Mouse (Mus musculus) stomach, postnatal 0 days (tissue): ENCODE measurements around the gene Ccdc86. TPM values are rescaled to one million over a fixed set of nuclear protein-coding genes. Genes with fewer than 3 reads are reported as not detected.

ENCODE experiments used
- ATAC-seq: fragments of 200-750 bp; cut with Nextera tagmentation; 2 replicates; pipeline ENCODE4 v1.8.0; 2017; ENCODE audit not compliant: low FRiP score, low TSS enrichment
- DNase-seq: peaks from one replicate; pipeline ENCODE4 v3.0.0-alpha.2; 2016; ENCODE audit warnings: low spot score
- H3K27ac ChIP-seq: fragments of 300-500 bp; sonication (generic); replicated peaks from 2 replicates; pipeline ENCODE4 v1.5.1; 2014; ENCODE audit warnings: mild to moderate bottlenecking, control low read depth
- H3K27me3 ChIP-seq: fragments of 300-500 bp; sonication (generic); 2 replicates; pipeline ENCODE4 v1.6.1; 2014; ENCODE audit warnings: low read length; ENCODE audit not compliant: control insufficient read depth, insufficient read depth
- H3K36me3 ChIP-seq: fragments of 300-500 bp; sonication (generic); 2 replicates; pipeline ENCODE4 v1.6.1; 2014; ENCODE audit warnings: low read length, mixed read lengths; ENCODE audit not compliant: control insufficient read depth, insufficient read depth
- H3K4me1 ChIP-seq: fragments of 300-500 bp; sonication (generic); replicated peaks from 2 replicates; pipeline ENCODE4 v1.6.1; 2014; ENCODE audit warnings: antibody characterized with exemption; ENCODE audit not compliant: control insufficient read depth, insufficient read depth
- H3K4me2 ChIP-seq: fragments of 300-500 bp; sonication (generic); replicated peaks from 2 replicates; pipeline ENCODE4 v1.6.1; 2014; ENCODE audit warnings: low read depth, mild to moderate bottlenecking, control low read depth, moderate library complexity
- H3K4me3 ChIP-seq: fragments of 300-500 bp; sonication (generic); 2 replicates; pipeline ENCODE4 v1.5.1; 2014; ENCODE audit warnings: low read depth, low read length, control low read depth
- H3K9ac ChIP-seq: fragments of 300-500 bp; sonication (generic); 2 replicates; pipeline ENCODE4 v1.6.1; 2014; ENCODE audit warnings: mild to moderate bottlenecking, low read length, control low read depth, mixed read lengths
- H3K9me3 ChIP-seq: fragments of 300-500 bp; sonication (generic); 2 replicates; pipeline ENCODE4 v1.6.1; 2016; ENCODE audit warnings: low read length; ENCODE audit not compliant: control insufficient read depth
- CTCF ChIP-seq: IDR thresholded peaks from 2 replicates; pipeline ENCODE4 v1.5.1; 2016; ENCODE audit warnings: antibody characterized with exemption, low read depth, mild to moderate bottlenecking, moderate library complexity
- EP300 ChIP-seq: optimal IDR thresholded peaks from 2 replicates; pipeline ENCODE3; 2016; ENCODE audit warnings: antibody characterized with exemption
- WGBS: fragments of 180-500 bp; shearing (Covaris S2); extraction: QIAGEN DNeasy Blood & Tissue Kit; methylation state at CpG from one replicate; pipeline ENCODE4 v1.1.7; 2014; 5-methylcytosine and 5-hydroxymethylcytosine counted together
- polyA plus RNA-seq: library from polyadenylated mRNA; unstranded; fragments of >200 nt; fragmentation: Nextera tagmentation; extraction: Ambion mirVana; gene quantifications from 2 replicates; pipeline ENCODE4 v1.2.1, GENCODE M21; 2015

The Ccdc86 gene
- polyA plus RNA-seq, 1 experiment from 2014 or later = 13.9 TPM

- H3K9ac ChIP-seq = peak overlapping the region; percentile 84
- no peaks in the 10 kb centered on the region; the same call in 1 of the 2 replicates for H3K4me1 ChIP-seq
- H3K9me3 ChIP-seq = no peaks in the 10 kb centered on the region
- no peaks in the 10 kb centered on the region for H3K27me3 ChIP-seq
- 79% methylated on average over 5 of the region's 5 CpGs for whole genome bisulfite sequencing
- TF ChIP-seq CTCF (no peak), EP300 (no peak)
- H3K4me2 ChIP-seq = peak overlapping the region; percentile 99
- no peak for DNase-seq
- H3K4me3 ChIP-seq = peak overlapping the region; percentile 61
- no peak for ATAC-seq
- no peak overlapping the region for H3K27ac ChIP-seq
- peaks cover 8% of the 10 kb centered on the region; the same call in 1 of the 2 replicates for H3K36me3 ChIP-seq
Observed at GRCm38 (mm10) chr19:10947219-10947618, 1.8 kb downstream of the Ccdc86 start.

GRCm38 (mm10) chr19:10946506-10946905 lies 2.6 kb downstream of the Ccdc86 start:
- no peaks in the 10 kb centered on the region for H3K27me3 ChIP-seq
- TF ChIP-seq CTCF (no peak), EP300 (no peak)
- H3K4me1 ChIP-seq = no peaks in the 10 kb centered on the region; the same call in 1 of the 2 replicates
- ATAC-seq (no peak), DNase-seq (no peak)
- H3K27ac ChIP-seq = no peak overlapping the region
- peaks cover 8% of the 10 kb centered on the region; the same call in 1 of the 2 replicates for H3K36me3 ChIP-seq
- no peaks in the 10 kb centered on the region for H3K9me3 ChIP-seq
- WGBS = 84% methylated on average over 3 of the region's 3 CpGs
- no peak overlapping the region for H3K4me2 ChIP-seq
- peak overlapping the region; percentile 27; the same call in 1 of the 2 replicates for H3K9ac ChIP-seq
- H3K4me3 ChIP-seq = no peak overlapping the region

GRCm38 (mm10) chr19:10943955-10944354 lies 5.1 kb downstream of the Ccdc86 start:
- Histone ChIP-seq H3K4me3 (no peak overlapping the region), H3K27ac (no peak overlapping the region), H3K4me2 (no peak overlapping the region), H3K4me1 (peaks cover 3% of the 10 kb centered on the region), H3K9me3 (no peaks in the 10 kb centered on the region), H3K36me3 (peaks cover 8% of the 10 kb centered on the region; the same call in 1 of the 2 replicates), H3K27me3 (no peaks in the 10 kb centered on the region), H3K9ac (no peak overlapping the region)
- TF ChIP-seq EP300 (no peak), CTCF (no peak)
- no peak for DNase-seq
- 74% methylated on average over 3 of the region's 3 CpGs for WGBS
- no peak for ATAC-seq

- TF ChIP-seq EP300 = no peak
- no peak for TF ChIP-seq CTCF
- no peak overlapping the region for H3K27ac ChIP-seq
- peak overlapping the region; percentile 55 for H3K4me2 ChIP-seq
- 8% methylated on average over 40 of the region's 40 CpGs for WGBS
- DNase-seq (peak; percentile 30), ATAC-seq (peak; percentile 48)
- H3K36me3 ChIP-seq = peaks cover 8% of the 10 kb centered on the region; the same call in 1 of the 2 replicates
- no peaks in the 10 kb centered on the region for H3K27me3 ChIP-seq
- H3K4me3 ChIP-seq = peak overlapping the region; percentile 27
- H3K9me3 ChIP-seq = no peaks in the 10 kb centered on the region
- H3K9ac ChIP-seq = peak overlapping the region; percentile 48; the same call in 1 of the 2 replicates
- peaks cover 3% of the 10 kb centered on the region for H3K4me1 ChIP-seq
Observed at GRCm38 (mm10) chr19:10940801-10941457, 8.1 kb downstream of the Ccdc86 start.

GRCm38 (mm10) chr19:10940097-10940800 lies 8.8 kb downstream of the Ccdc86 start:
- Histone ChIP-seq H3K4me3 (peak overlapping the region; percentile 27), H3K9me3 (no peaks in the 10 kb centered on the region), H3K9ac (no peak overlapping the region), H3K27me3 (no peaks in the 10 kb centered on the region), H3K4me2 (peak overlapping the region; percentile 55), H3K36me3 (peaks cover 8% of the 10 kb centered on the region; the same call in 1 of the 2 replicates), H3K27ac (no peak overlapping the region), H3K4me1 (peaks cover 3% of the 10 kb centered on the region)
- ATAC-seq (peak; percentile 87), DNase-seq (peak; percentile 88)
- TF ChIP-seq EP300 (no peak), CTCF (peak; percentile 86)
- 24% methylated on average over 37 of the region's 37 CpGs for WGBS
